Mouse (Mus musculus): Measurements from ENCODE around the gene Pi4ka. TPM values are rescaled to one million over a fixed set of nuclear protein-coding genes. Genes with fewer than 3 reads are reported as not detected.

Gene Pi4ka
- total and polyA plus RNA-seq, 2 experiments from 2014 or later, result 46.5 to 135 TPM

DNA sequence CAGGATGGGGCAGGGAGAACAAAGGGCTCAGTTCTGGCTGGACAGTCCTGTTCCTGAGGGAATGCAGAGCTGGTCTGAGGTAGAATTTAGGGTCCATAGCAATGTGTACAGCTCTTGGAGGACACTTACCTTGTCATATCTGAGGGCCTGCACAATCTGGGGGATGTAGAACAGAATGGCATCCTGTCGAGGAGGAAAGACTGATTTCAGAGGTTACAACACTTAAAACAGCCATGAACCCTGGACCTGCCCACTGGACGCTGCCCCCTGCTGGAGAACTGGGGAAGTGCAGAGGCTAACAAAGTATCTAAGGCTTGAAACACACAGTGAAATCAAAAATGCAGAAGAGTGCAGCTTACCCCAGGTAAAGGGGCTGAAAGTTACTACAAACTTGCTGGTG is 113.4 kb downstream of the Pi4ka start:
- no peaks in the 10 kb centered on the region for H3K9me3 ChIP-seq (ENCODE audit: low read length)
- peak; percentile 48 for DNase-seq (ENCODE audit: low spot score)
- no peak overlapping the region for H3K9ac ChIP-seq (replicated peaks; ENCODE audit: low read length, poor library complexity, severe bottlenecking)
- H3K4me3 ChIP-seq (ENCODE audit: low read depth, low read length), result no peak overlapping the region
- no peaks in the 10 kb centered on the region for H3K27me3 ChIP-seq (ENCODE audit: insufficient read depth, low read length)
- no peak overlapping the region for H3K4me2 ChIP-seq (ENCODE audit: low read depth, low read length, poor library complexity, severe bottlenecking)
- no peak for ATAC-seq (ENCODE audit: low FRiP score)
- peaks cover 73% of the 10 kb centered on the region for H3K36me3 ChIP-seq (ENCODE audit: insufficient read depth, low read length)
- H3K4me1 ChIP-seq (ENCODE audit: insufficient read depth, low read length), result no peaks in the 10 kb centered on the region
- 0% methylated on average over 2 of the region's 2 CpGs for WGBS
- H3K27ac ChIP-seq (ENCODE audit: low read depth, low read length), result no peak overlapping the region
- TF ChIP-seq CTCF (IDR thresholded peaks at IDR 0.05), result peak; percentile 91

DNA sequence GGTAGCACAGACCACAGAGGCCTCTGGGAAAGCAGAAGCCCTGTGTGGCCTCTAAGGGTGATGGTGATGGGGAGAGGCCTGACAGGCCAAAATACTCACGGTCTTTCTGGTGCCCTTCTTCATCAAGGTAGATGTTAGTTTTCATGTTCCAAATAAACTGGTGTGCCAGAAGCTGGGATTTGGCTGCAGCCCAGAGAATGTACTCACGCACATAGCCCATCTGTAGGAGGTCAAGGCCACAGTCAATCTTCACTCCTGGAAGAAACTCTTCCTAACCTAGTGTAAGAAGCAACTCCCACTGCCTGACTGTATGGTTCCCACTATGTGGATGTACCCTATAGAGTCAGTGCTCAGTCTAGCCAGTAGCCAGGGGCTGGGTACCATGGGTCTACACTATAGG is 115.1 kb downstream of the Pi4ka start:
- Histone ChIP-seq H3K4me2 (ENCODE audit: low read depth, low read length, poor library complexity, severe bottlenecking) (no peak overlapping the region), H3K4me1 (ENCODE audit: insufficient read depth, low read length) (no peaks in the 10 kb centered on the region), H3K9ac (replicated peaks; ENCODE audit: low read length, poor library complexity, severe bottlenecking) (no peak overlapping the region), H3K9me3 (ENCODE audit: low read length) (no peaks in the 10 kb centered on the region), H3K4me3 (ENCODE audit: low read depth, low read length) (no peak overlapping the region), H3K27me3 (ENCODE audit: insufficient read depth, low read length) (no peaks in the 10 kb centered on the region), H3K27ac (ENCODE audit: low read depth, low read length) (no peak overlapping the region), H3K36me3 (ENCODE audit: insufficient read depth, low read length) (peaks cover 69% of the 10 kb centered on the region)
- WGBS, result 97% methylated on average over 2 of the region's 2 CpGs
- DNase-seq (ENCODE audit: low spot score) (no peak), ATAC-seq (ENCODE audit: low FRiP score) (no peak)
- no peak for TF ChIP-seq CTCF (IDR thresholded peaks at IDR 0.05)

DNA sequence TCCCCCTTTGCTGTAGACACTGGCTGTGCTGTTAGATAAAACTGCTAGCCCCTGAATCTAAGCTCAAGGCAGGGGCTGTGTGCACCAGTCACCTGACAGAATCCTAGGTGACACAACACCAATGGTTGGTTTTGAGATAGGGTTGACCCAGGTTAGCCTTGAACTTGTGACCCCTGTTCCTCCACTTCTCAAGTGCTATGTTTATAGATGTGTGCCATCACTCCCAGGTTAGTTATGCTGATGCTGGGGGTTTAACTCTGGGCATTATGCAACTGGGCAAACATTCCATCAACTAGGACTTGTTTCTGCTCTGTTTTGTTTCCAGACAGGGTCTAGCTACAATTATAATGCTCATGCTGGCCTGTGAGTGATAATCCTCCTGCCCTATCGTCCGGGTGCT is 119.0 kb downstream of the Pi4ka start:
- no peaks in the 10 kb centered on the region for H3K9me3 ChIP-seq (ENCODE audit: low read length)
- no peak overlapping the region for H3K27ac ChIP-seq (ENCODE audit: low read depth, low read length)
- peaks cover 76% of the 10 kb centered on the region for H3K36me3 ChIP-seq (ENCODE audit: insufficient read depth, low read length)
- 69% methylated on average over 2 of the region's 2 CpGs for WGBS
- H3K9ac ChIP-seq (replicated peaks; ENCODE audit: low read length, poor library complexity, severe bottlenecking), result no peak overlapping the region
- H3K27me3 ChIP-seq (ENCODE audit: insufficient read depth, low read length), result no peaks in the 10 kb centered on the region
- no peak for DNase-seq (ENCODE audit: low spot score)
- ATAC-seq (ENCODE audit: low FRiP score), result no peak
- no peaks in the 10 kb centered on the region for H3K4me1 ChIP-seq (ENCODE audit: insufficient read depth, low read length)
- no peak overlapping the region for H3K4me2 ChIP-seq (ENCODE audit: low read depth, low read length, poor library complexity, severe bottlenecking)
- no peak for TF ChIP-seq CTCF (IDR thresholded peaks at IDR 0.05)
- H3K4me3 ChIP-seq (ENCODE audit: low read depth, low read length), result no peak overlapping the region

DNA sequence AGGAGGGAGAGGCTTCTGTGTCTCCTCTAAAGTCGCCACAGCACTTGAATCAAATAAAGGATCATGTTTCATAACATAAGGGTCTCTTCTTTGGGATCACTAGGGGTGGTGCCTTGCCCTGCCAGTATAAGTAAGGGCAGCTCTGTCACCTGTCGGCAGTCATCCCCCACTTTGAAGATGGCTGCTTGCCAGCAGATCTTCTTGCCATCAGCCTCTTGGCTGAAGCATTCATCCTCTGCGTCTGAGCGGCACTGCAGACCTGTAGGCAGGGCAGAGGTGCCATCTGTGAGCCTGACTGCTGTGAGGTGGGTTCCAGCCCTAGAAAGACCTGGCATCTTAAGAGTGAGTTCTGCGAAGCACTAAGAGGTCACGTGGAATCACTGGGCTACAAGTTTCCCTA is 123.0 kb downstream of the Pi4ka start:
- Histone ChIP-seq H3K4me2 (ENCODE audit: low read depth, low read length, poor library complexity, severe bottlenecking) (no peak overlapping the region), H3K27me3 (ENCODE audit: insufficient read depth, low read length) (no peaks in the 10 kb centered on the region), H3K4me3 (ENCODE audit: low read depth, low read length) (no peak overlapping the region), H3K27ac (ENCODE audit: low read depth, low read length) (no peak overlapping the region), H3K9ac (replicated peaks; ENCODE audit: low read length, poor library complexity, severe bottlenecking) (no peak overlapping the region), H3K9me3 (ENCODE audit: low read length) (no peaks in the 10 kb centered on the region), H3K36me3 (ENCODE audit: insufficient read depth, low read length) (peaks cover 73% of the 10 kb centered on the region), H3K4me1 (ENCODE audit: insufficient read depth, low read length) (no peaks in the 10 kb centered on the region)
- 81% methylated on average over 6 of the region's 6 CpGs for WGBS
- TF ChIP-seq CTCF (IDR thresholded peaks at IDR 0.05), result no peak
- ATAC-seq (ENCODE audit: low FRiP score), result no peak
- DNase-seq (ENCODE audit: low spot score), result no peak

DNA sequence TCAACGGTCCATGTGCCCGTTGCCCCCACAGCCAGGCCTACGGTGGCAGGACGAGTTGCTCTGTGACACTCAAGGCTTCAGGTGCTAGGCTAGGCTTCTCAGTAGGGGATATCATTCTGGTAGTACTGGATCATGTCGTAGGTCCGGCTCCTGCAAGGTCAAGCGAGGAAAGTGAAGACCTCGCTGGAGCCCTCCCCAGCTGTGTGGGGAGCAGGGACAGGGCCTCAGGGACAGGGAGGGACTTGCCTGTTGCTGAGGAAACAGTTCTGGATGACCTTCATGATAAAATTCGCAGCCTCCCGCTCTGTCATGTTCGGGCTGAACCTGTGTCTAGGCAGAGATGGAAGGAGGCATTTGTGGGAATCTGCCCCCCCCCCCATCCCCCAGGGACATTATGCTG is 125.6 kb downstream of the Pi4ka start:
- TF ChIP-seq CTCF (IDR thresholded peaks at IDR 0.05), result no peak
- Histone ChIP-seq H3K9ac (replicated peaks; ENCODE audit: low read length, poor library complexity, severe bottlenecking) (no peak overlapping the region), H3K4me1 (ENCODE audit: insufficient read depth, low read length) (no peaks in the 10 kb centered on the region), H3K27ac (ENCODE audit: low read depth, low read length) (no peak overlapping the region), H3K9me3 (ENCODE audit: low read length) (no peaks in the 10 kb centered on the region), H3K4me2 (ENCODE audit: low read depth, low read length, poor library complexity, severe bottlenecking) (no peak overlapping the region), H3K36me3 (ENCODE audit: insufficient read depth, low read length) (peaks cover 53% of the 10 kb centered on the region), H3K27me3 (ENCODE audit: insufficient read depth, low read length) (no peaks in the 10 kb centered on the region), H3K4me3 (ENCODE audit: low read depth, low read length) (no peak overlapping the region)
- ATAC-seq (ENCODE audit: low FRiP score), result no peak
- DNase-seq (ENCODE audit: low spot score), result no peak
- 91% methylated on average over 11 of the region's 11 CpGs for WGBS

DNA sequence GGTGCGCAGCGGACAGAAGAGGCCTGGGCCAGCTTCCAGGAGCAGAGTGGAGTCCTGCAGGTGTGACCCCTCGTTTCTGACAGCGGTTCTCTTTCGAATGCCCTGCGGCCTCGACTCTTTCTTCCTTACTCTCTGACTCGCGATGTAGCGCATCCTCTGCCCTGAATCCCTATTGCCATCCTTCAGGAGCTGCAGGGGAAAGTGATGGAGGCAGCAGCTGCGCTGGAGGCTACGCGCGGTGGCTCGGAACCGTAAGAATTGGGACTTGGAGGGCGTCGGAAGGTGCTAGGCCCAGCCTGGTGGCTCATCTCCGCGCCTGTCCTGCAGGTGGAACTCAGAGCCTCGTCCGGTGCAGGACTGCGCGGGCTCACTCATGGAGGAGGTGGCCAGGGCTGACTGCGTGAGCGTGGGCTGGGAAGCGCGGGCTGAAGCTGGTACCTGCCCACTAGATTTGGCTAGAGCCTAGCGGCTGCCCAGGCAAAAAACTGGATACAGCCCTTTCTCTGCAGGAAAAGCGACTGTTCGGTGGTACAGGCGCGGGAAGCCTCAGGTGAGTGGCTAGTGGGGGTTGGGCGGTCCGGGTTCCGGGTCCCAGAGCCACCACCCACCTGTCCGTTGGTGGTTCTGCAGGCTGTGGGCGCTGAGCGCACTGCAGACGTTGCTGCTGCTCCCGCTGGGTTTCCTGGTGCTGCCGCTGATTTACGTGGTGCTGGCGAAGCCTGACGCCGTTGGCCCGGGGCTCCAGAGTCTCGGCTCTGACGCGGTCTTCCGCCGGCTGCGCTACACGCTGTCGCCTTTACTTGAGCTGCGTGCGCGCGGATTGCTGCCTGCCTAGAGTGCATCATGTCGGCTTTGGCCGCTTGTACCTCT is 128.5 kb downstream of the Pi4ka start:
- peak; percentile 35 for ATAC-seq (ENCODE audit: low FRiP score)
- H3K4me3 ChIP-seq (ENCODE audit: low read depth, low read length), result peak overlapping the region; percentile 54
- peak; percentile 65 for DNase-seq (ENCODE audit: low spot score)
- H3K36me3 ChIP-seq (ENCODE audit: insufficient read depth, low read length), result peaks cover 25% of the 10 kb centered on the region
- H3K4me1 ChIP-seq (ENCODE audit: insufficient read depth, low read length), result no peaks in the 10 kb centered on the region
- no peaks in the 10 kb centered on the region for H3K9me3 ChIP-seq (ENCODE audit: low read length)
- WGBS, result 6% methylated on average over 61 of the region's 61 CpGs
- peak overlapping the region; percentile 51 for H3K27ac ChIP-seq (ENCODE audit: low read depth, low read length)
- peak overlapping the region; percentile 73 for H3K4me2 ChIP-seq (ENCODE audit: low read depth, low read length, poor library complexity, severe bottlenecking)
- no peak for TF ChIP-seq CTCF (IDR thresholded peaks at IDR 0.05)
- no peaks in the 10 kb centered on the region for H3K27me3 ChIP-seq (ENCODE audit: insufficient read depth, low read length)
- peak overlapping the region; percentile 61 for H3K9ac ChIP-seq (replicated peaks; ENCODE audit: low read length, poor library complexity, severe bottlenecking)

All from midbrain, postnatal 0 days (tissue).